Mouse (Mus musculus) right cerebral cortex, postnatal 36 days (tissue): Measurements from ENCODE around the gene Lgals2.
A peak's percentile ranks its signal among the peaks of the same experiment; 100 is the strongest.
"Not testable (repeated sequence)": the region's sequence is repeated elsewhere in the genome, so short reads cannot be mapped to it uniquely, and the experiment has no call there.

ENCODE experiments used
- DNase-seq, 2 experiments: peaks; one replicate each; pipeline ENCODE4 v3.0.0; 2022; ENCODE audit warnings: low spot score in 2 of 2, mixed read lengths in 1 of 2

Lgals2 gene

DNA sequence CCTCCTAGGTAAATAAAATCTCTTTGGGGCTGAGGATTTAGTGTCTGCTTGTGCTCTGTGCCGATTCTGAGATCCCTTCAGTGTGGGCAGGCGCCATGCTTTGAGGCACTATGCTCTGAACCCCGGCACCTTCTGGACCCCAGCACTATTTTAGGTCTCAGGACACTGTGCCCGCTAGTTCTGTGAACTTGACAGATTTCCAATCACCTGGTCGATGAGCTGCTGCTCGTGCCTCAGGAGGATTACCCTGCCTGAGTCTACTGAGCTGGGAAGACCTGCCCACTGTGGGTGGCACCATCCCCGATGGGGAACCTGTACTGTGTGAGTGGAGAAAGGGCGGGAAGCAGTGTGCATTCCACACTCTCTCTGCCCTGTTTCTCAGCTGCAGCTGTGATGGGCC lies 19.7 kb upstream of the Lgals2 start:
- DNase-seq, result no peak

DNA sequence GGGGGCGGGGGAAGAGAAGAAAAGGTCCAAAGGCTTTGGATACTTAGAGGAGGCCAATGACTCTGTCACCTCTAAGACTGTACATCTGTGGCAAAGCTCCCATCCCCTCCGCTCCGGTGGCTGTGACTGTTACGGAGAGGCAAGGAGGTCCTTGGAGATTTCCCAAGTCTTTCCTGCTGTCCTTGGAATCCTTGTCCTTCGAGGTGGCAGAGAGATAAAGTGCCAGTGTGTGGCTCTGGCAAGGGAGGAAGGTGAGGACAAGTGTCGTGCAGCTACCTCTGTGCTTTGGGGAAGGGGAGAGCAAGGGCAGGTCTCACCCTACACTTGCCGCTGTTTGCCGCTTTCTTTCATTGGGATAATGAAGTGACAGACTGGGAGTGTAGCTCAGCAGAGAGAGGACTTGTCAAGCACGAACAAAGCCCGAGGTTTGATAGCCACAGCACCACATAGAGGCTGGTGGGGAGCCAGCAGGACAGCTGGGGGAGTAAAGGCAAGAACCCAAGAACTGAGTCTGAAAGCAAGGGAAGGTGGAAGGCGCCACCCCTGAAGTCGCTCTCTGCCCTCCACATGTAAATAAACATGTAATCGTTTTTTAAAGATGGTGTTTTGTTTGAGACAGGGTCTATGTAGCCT lies 18.6 kb upstream of the Lgals2 start:
- no peak for DNase-seq

DNA sequence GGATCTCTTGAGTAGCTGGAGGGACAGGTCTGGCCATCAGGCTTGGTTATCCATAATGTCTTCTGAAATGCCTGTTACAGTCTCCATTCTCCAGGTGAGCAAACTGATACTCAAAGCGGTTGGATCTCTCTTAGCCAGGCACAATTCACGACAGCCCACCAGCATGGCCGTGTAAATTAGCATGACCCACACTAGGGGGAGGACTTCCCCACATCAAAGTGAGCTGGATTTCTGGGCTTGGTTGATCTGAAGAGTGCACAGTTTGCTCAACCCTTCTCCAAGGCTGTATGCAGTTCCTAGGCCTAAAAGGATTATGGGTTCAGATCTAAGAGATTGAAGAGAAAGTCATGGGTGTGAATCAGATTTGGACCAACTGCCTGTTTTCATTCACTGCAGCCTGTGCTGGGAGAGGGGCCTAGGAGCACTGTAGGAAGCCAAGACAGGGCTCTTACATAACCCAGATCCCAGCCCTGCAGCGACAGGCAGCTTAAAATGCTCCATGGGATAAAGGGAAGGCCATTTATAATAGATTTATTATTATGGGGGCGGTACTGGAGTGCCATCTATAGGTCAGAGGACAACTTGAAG lies 16.8 kb upstream of the Lgals2 start:
- no peak for DNase-seq

- DNase-seq, result no peak
Measured at GRCm38 (mm10) chr15:78869775-78870174, 14.4 kb upstream of the Lgals2 start.

GRCm38 (mm10) chr15:78868826-78869233 lies 13.5 kb upstream of the Lgals2 start:
- no peak for DNase-seq

- DNase-seq, result no peak
Measured at GRCm38 (mm10) chr15:78868398-78868797, 13.1 kb upstream of the Lgals2 start.

DNA sequence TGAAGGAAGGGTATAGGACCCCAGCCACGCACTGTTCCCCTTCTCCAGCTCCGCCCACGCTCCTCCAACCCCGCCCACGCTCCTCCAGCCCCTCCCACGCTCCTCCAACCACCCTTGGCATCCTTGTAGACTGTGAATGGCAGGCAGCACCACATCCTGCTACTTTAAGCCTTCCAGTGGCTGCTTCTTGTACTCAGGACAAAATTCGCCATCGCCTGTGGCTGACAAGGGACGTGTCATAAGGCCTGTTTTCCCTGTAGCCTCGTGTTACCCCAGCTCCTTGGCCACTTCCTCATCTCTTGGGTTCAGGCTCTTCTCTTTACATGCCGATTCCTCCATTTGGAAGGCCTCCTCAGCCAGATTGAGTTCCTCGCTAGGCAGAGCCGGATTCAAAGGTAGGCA lies 8.5 kb upstream of the Lgals2 start:
- no peak for DNase-seq

DNA sequence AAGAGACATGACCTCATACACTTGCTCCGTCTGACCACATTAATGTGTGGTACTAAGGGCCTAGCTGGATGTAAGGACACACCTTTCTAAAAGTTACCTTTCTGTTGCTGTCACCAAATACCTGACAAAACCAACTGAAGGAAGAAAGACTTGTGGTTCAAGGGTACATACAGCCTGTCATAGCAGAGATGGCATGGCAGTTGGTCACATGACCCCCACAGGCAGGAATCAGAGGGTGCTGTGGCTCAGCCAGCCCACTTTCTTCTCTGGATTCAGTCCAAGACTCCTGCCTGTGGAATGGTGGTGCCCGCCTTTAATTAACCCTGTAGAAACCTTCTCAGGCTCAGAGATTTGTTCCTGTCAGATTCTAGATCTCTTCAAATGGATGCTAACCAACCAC lies 7.8 kb upstream of the Lgals2 start:
- no peak for DNase-seq

GRCm38 (mm10) chr15:78862280-78862679 lies 7.0 kb upstream of the Lgals2 start:
- DNase-seq, result no peak

DNA sequence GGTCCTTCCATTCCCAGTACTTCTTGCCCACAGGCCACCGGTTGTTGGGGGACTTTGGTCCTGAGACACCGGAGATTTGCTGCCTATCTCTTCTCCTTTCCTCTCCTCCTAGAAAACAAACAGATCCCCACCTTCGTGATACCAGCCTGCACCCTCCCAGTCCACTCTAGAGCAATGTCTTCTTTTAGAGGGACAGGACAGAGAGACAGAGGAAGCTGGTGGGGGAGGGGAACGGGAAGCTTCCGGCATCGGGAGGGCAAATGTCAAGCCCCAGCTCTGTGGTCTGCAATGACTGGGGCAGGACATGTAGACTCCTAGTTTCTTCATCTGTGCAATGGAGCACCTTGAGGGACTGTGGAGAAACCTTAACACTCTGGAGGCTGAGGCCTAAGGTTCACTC lies 4.4 kb upstream of the Lgals2 start:
- no peak for DNase-seq

DNA sequence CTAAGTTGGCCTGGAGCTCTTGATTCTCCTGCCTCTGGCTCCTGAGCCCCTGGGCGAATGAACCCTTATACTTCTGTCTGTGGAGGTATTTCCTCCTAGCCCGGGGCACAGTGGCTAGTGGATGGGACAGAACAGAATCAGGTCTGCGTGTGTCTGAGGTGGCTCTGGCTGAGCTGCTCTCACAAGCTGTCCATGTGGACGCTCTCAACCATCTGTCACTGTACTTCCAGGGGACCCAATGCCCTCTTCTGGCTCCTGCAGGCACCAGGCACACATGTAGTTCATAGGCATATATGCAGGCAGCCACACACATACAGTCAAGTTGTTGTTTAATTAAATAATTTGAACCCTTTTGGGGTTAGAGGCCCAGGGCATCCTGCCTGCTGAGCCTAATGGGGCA lies 4.0 kb upstream of the Lgals2 start:
- no peak for DNase-seq

- no peak for DNase-seq
Measured at GRCm38 (mm10) chr15:78857009-78857408, 1.7 kb upstream of the Lgals2 start.

DNA sequence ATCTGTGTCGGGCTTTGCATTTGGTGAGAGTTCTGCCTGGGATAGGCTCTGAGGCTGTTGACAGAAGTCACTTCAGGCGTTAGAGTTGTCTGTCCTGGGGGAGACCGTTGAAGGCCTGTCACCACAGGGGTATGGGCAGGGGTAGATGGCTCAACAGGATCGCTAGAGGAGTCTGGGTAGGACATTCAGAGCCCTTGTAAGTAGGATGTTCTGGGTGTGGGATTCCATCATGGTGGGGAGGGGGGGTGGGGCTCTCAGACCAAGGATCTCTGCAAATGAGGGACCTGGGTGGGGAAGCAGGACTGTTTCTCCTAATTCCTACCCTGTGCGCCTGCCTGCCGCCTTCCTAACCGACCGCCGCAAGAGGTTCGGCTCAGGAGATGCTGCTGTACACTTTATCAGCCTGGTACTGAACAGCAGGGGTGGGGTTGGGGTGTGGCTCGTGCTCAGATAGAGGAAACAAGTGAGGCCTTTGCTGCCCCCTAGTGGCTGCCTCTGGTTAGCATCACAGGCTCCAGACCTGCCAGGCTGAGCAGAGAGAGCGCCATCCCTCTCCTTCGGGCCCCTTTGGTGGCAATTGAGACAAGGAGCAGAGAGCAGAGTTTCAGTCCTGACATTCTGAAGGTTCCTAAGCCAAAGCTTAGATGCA lies 3.7 kb downstream of the Lgals2 start:
- peak; percentile 85 for DNase-seq

GRCm38 (mm10) chr15:78850944-78851343 lies 4.4 kb downstream of the Lgals2 start:
- no peak for DNase-seq

GRCm38 (mm10) chr15:78850059-78850824 lies 5.1 kb downstream of the Lgals2 start:
- no peak for DNase-seq

DNA sequence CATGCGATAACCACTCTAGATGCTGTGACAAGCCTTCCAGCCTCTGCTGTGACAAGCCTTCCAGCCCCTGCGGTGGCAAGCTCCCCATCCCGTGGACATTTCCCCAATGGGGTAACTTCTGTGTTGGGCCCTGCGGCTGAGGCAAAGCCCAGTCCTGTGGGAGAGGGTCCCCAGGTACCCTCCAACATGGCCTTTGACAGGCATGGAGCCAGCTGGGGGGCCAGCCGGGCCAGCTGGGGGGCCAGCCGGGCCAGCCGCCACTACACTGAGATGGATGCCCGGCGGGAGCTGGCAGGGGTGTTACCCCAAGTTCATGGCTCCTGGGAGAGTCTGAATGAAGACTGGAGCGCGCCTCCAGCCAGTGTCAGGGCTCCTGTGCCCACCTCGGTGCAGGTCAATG lies 5.8 kb downstream of the Lgals2 start:
- no peak for DNase-seq

- peak; percentile 50 to 60 for DNase-seq
Measured at GRCm38 (mm10) chr15:78848467-78848866, 6.9 kb downstream of the Lgals2 start.

GRCm38 (mm10) chr15:78846805-78847204 lies 8.5 kb downstream of the Lgals2 start:
- not testable (repeated sequence) for DNase-seq

- DNase-seq, result no peak
Measured at GRCm38 (mm10) chr15:78846352-78846751, 9.0 kb downstream of the Lgals2 start.

GRCm38 (mm10) chr15:78845867-78846266 lies 9.5 kb downstream of the Lgals2 start:
- DNase-seq, result no peak

DNA sequence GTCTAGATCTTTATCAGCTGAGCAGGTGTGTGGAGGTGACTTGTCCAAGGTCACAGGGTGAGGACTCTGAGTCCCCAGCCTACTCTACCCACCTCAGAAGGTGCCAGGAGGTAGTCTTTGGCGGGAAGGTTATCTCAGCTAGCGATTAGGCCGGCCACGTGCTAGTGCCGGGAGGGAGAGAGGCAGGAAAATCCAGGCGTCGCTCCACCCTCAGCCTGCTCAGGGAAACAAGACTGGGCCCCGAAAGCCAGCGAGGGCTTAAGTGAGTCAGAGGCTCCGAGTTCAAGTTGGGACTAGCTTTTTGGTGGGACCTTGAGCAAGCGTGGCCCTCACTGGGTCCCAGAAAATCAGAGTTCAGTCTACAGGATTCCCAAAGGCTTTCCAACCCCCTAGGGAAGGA lies 10.0 kb downstream of the Lgals2 start:
- no peak for DNase-seq

DNA sequence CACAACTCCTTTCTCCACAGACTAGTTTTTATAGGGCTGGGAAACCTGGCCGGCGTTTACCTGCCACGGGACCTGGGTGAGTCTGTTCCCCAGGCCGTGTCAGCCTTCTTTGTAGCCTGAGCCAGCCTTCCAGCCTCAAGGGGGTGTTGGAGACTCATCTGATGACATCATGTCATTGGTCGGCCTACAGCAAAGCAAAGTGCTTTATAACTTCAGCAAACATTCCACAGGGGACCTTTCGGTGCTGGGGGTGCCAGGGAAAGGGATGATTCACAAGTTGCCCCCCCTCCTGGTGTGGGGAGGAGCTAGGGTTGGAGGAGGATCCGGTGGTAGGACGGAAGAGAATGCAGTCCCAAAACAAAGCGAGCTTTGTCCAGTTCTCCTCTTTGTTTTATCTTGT lies 10.5 kb downstream of the Lgals2 start:
- DNase-seq, result no peak
